Mouse (Mus musculus): ENCODE data around the gene Mbd3.

DNA sequence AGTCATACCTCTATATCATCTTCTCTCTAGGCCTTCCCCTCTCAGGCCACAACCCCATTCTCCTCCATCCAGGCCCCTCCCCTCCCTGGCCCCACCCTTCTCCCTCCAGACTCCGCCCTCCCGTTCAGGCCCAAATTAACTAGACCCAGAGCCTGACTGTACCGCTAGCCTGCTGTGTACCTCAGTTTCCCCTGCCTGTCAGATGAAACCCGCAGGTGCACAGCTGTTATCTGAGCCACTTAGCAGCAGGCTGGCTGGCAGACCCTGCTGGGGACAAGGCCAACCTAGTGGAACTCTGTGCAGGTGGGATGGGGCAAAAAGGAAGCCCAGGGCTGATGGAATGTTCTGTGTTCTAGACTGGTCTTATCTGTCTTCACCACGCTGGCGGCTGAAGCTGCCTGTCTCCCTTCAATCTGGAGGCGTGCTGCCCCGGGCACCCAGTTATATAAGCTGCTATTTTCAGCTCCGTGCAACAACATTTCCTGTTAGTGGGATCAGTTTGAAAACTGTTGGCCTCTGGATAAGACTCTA, 55.2 kb downstream of the Mbd3 start:
- TF ChIP-seq CTCF (conservative IDR thresholded peaks at IDR 0.05 in 1 of 2, IDR thresholded peaks at IDR 0.05 in 1 of 2; ENCODE audit: low read depth in 2 of 2, low read length in 2 of 2) (no peak), MAZ (IDR thresholded peaks at IDR 0.05; ENCODE audit: low read depth, low read length) (no peak), NRF1 (IDR thresholded peaks at IDR 0.05; ENCODE audit: low read depth, low read length) (no peak), MEF2A (IDR thresholded peaks at IDR 0.05; ENCODE audit: borderline replicate concordance, low read depth, low read length) (no peak), ETS1 (conservative IDR thresholded peaks at IDR 0.05; ENCODE audit: low read depth, low read length) (no peak), IRF4 (IDR thresholded peaks at IDR 0.05; ENCODE audit: low read depth, low read length) (no peak), POLR2A (IDR thresholded peaks at IDR 0.05; ENCODE audit: low read depth, low read length) (no peak), MAX (IDR thresholded peaks at IDR 0.05; ENCODE audit: low read length) (no peak)
